Mouse (Mus musculus) CH12.LX (cell line): ENCODE results near the gene Eif2d. TPM values are rescaled to one million over a fixed set of nuclear protein-coding genes. Genes with fewer than 3 reads are reported as not detected.
"Not testable (repeated sequence)": the region's sequence is repeated elsewhere in the genome, so short reads cannot be mapped to it uniquely, and the experiment has no call there.

ENCODE experiments used
- DNase-seq: peaks from one replicate; pipeline ENCODE4 v3.0.0-alpha.2; 2013; ENCODE audit errors: extremely low read depth
- H3K27ac ChIP-seq: 2 replicates; pipeline ENCODE4 v1.5.1; 2012; ENCODE audit warnings: low read depth, mild to moderate bottlenecking, control low read depth, moderate library complexity; ENCODE audit not compliant: insufficient read depth
- H3K27me3 ChIP-seq: replicated peaks from 2 replicates; pipeline ENCODE3; 2012; ENCODE audit warnings: inconsistent platforms
- H3K36me3 ChIP-seq, 2 experiments: replicated peaks in 1 of 2; 2 replicates each; pipeline versions ENCODE3 to v1.6.1; 2012; ENCODE audit warnings: inconsistent platforms in 1 of 2, low read length in 1 of 2, mild to moderate bottlenecking in 1 of 2, mixed read lengths in 1 of 2, moderate library complexity in 1 of 2; ENCODE audit not compliant: control insufficient read depth in 1 of 2, insufficient read depth in 1 of 2
- H3K4me1 ChIP-seq, 2 experiments: 2 replicates each; pipeline ENCODE4 v1.6.1; 2012; ENCODE audit warnings: inconsistent platforms in 1 of 2, moderate library complexity in 1 of 2; ENCODE audit not compliant: insufficient read depth in 2 of 2, control insufficient read depth in 1 of 2
- H3K4me2 ChIP-seq: 2 replicates; pipeline ENCODE4 v1.6.1; 2012; ENCODE audit warnings: low read depth, mild to moderate bottlenecking, control low read depth; ENCODE audit not compliant: poor library complexity, insufficient read depth, severe bottlenecking
- H3K4me3 ChIP-seq, 3 experiments: fragments of 150-350 bp in 1 of 3; sonication (generic) in 1 of 3; replicated peaks in 1 of 3; 2 replicates each; pipeline versions ENCODE3 to v1.5.1; 2011 to 2012; ENCODE audit warnings: low read depth in 2 of 3, low read length in 2 of 3, mild to moderate bottlenecking in 2 of 3, moderate library complexity in 2 of 3, control low read depth in 1 of 3, improper control_type of control experiment in 1 of 3, inconsistent platforms in 1 of 3, mixed read lengths in 1 of 3; ENCODE audit not compliant: poor library complexity in 1 of 3
- H3K79me2 ChIP-seq: replicated peaks from 2 replicates; pipeline ENCODE4 v1.6.1; 2012; ENCODE audit warnings: mild to moderate bottlenecking, moderate library complexity; ENCODE audit not compliant: control insufficient read depth, poor library complexity, insufficient read depth, severe bottlenecking; ENCODE audit errors: extremely low read depth
- H3K9ac ChIP-seq: 2 replicates; pipeline ENCODE4 v1.6.1; 2012; ENCODE audit warnings: low read depth, mild to moderate bottlenecking, control low read depth, moderate library complexity; ENCODE audit not compliant: insufficient read depth
- H3K9me3 ChIP-seq: replicated peaks from 2 replicates; pipeline ENCODE3; 2012; ENCODE audit warnings: low read length, inconsistent platforms, mixed read lengths
- BHLHE40 ChIP-seq: IDR thresholded peaks from 2 replicates; pipeline ENCODE4 v1.6.1; 2011; ENCODE audit warnings: mild to moderate bottlenecking, low read depth, low read length, improper control_type of control experiment
- CTCF ChIP-seq, 2 experiments: IDR thresholded peaks in 1 of 2; conservative IDR thresholded peaks in 1 of 2; 2 replicates each; pipeline ENCODE4 v1.5.1; 2011 to 2012; ENCODE audit warnings: low read depth in 2 of 2, low read length in 2 of 2, improper control_type of control experiment in 1 of 2, inconsistent platforms in 1 of 2, mild to moderate bottlenecking in 1 of 2, moderate library complexity in 1 of 2
- ELF1 ChIP-seq: IDR thresholded peaks from 2 replicates; pipeline ENCODE4 v1.6.1; 2014; ENCODE audit warnings: low read depth, mild to moderate bottlenecking, inconsistent platforms, low read length, improper control_type of control experiment
- GABPA ChIP-seq: IDR thresholded peaks from 2 replicates; pipeline ENCODE4 v1.6.1; 2012; ENCODE audit warnings: low read depth, low read length, improper control_type of control experiment, inconsistent platforms; ENCODE audit not compliant: insufficient replicate concordance
- IRF4 ChIP-seq: IDR thresholded peaks from 2 replicates; pipeline ENCODE4 v1.6.1; 2014; ENCODE audit warnings: low read depth, mild to moderate bottlenecking, inconsistent platforms, low read length, improper control_type of control experiment
- JUN ChIP-seq: IDR thresholded peaks from 2 replicates; pipeline ENCODE4 v1.6.1; 2011; ENCODE audit warnings: low read depth, mild to moderate bottlenecking, low read length, improper control_type of control experiment, moderate library complexity; ENCODE audit not compliant: insufficient read depth
- MAZ ChIP-seq: IDR thresholded peaks from 2 replicates; pipeline ENCODE4 v1.6.1; 2012; ENCODE audit warnings: low read depth, mild to moderate bottlenecking, inconsistent platforms, low read length, improper control_type of control experiment, moderate library complexity
- MYC ChIP-seq: IDR thresholded peaks from 2 replicates; pipeline ENCODE4 v1.6.1; 2011; ENCODE audit warnings: low read depth, mild to moderate bottlenecking, improper control_type of control experiment, low read length
- POLR2A ChIP-seq: IDR thresholded peaks from 2 replicates; pipeline ENCODE4 v1.6.1; 2011; ENCODE audit warnings: low read depth, mild to moderate bottlenecking, improper control_type of control experiment, low read length
- RAD21 ChIP-seq: IDR thresholded peaks from 2 replicates; pipeline ENCODE4 v1.6.1; 2011; ENCODE audit warnings: low read depth, mild to moderate bottlenecking, low read length, improper control_type of control experiment, moderate library complexity
- SMC3 ChIP-seq: IDR thresholded peaks from 2 replicates; pipeline ENCODE4 v1.6.1; 2011; ENCODE audit warnings: low read depth, low read length, improper control_type of control experiment
- TBP ChIP-seq: conservative IDR thresholded peaks from 2 replicates; pipeline ENCODE4 v1.6.1; 2011; ENCODE audit warnings: low read depth, low read length, improper control_type of control experiment
- USF2 ChIP-seq: conservative IDR thresholded peaks from 2 replicates; pipeline ENCODE4 v1.6.1; 2011; ENCODE audit warnings: low read depth, low read length, improper control_type of control experiment
- ZC3H11A ChIP-seq: IDR thresholded peaks from 2 replicates; pipeline ENCODE4 v1.6.1; 2012; ENCODE audit warnings: low read depth, mild to moderate bottlenecking, inconsistent platforms, low read length, improper control_type of control experiment
- ZNF384 ChIP-seq: IDR thresholded peaks from 2 replicates; pipeline ENCODE4 v1.6.1; 2012; ENCODE audit warnings: low read depth, low read length, improper control_type of control experiment, inconsistent platforms
- dilution Hi-C: fragments of 300-500 bp; cut with MboI; formaldehyde crosslinking; loops from 2 replicates; pipeline ENCODE4 v1.14.3; 2020; ENCODE audit warnings: low sequenced_read_pairs; ENCODE audit not compliant: extremely low pct_unique_long_range_greater_than_20kb, extremely low pct_ligation_motif_present
- in situ Hi-C: fragments of 300-500 bp; cut with MboI; formaldehyde crosslinking; loops from 3 replicates; pipeline ENCODE4 v1.14.3; 2019; ENCODE audit warnings: low sequenced_read_pairs, low pct_ligation_motif_present, low pct_unique_long_range_greater_than_20kb, mixed read lengths
- polyA plus RNA-seq: library from polyadenylated mRNA; unstranded; fragments of >175 nt; gene quantifications from 2 replicates; pipeline ENCODE4 v1.2.1, GENCODE M21; 2012; ENCODE audit warnings: low read depth; ENCODE audit not compliant: insufficient read length
- total RNA-seq, 2 experiments: library from RNA; depleted of rRNA; stranded (reverse); fragments of 300-350 nt in 1 of 2; fragments of >200 nt in 1 of 2; gene quantifications; 2 replicates each; pipeline ENCODE4 v1.2.3; 2012 to 2014

The Eif2d gene
- total and polyA plus RNA-seq, 3 experiments = 46.9 to 57.2 (median 53.0) TPM

- Histone ChIP-seq H3K36me3 (peaks cover 0 to 3% of the 10 kb centered on the region in 2 experiments), H3K4me2 (no peak overlapping the region), H3K27ac (no peak overlapping the region), H3K4me3 (no peak overlapping the region), H3K27me3 (no peaks in the 10 kb centered on the region), H3K79me2 (peaks cover 13% of the 10 kb centered on the region), H3K4me1 (peaks cover 8 to 33% of the 10 kb centered on the region in 2 experiments; a peak in 3 of 4 replicates), H3K9me3 (no peaks in the 10 kb centered on the region), H3K9ac (no peak overlapping the region)
- DNase-seq = no peak
- dilution Hi-C loops (no loop called here), in situ Hi-C loops (no loop called here)
- no peak for TF ChIP-seq USF2
- no peak for TF ChIP-seq GABPA
- no peak for TF ChIP-seq SMC3
- TF ChIP-seq JUN = no peak
- no peak for TF ChIP-seq ELF1
- no peak for TF ChIP-seq TBP
- no peak for TF ChIP-seq BHLHE40
- TF ChIP-seq POLR2A = no peak
- no peak for TF ChIP-seq IRF4
- no peak for TF ChIP-seq MYC
- TF ChIP-seq RAD21 = no peak
- TF ChIP-seq ZNF384 = no peak
These were observed 3.5 kb upstream of the Eif2d start for GRCm38 (mm10) chr1:131149496-131149895.

GRCm38 (mm10) chr1:131155456-131155855 lies 2.5 kb downstream of the Eif2d start:
- in situ Hi-C loops = no loop called here
- H3K36me3 ChIP-seq = peaks cover 22 to 30% of the 10 kb centered on the region in 2 experiments
- peak; percentile 55 for DNase-seq

GRCm38 (mm10) chr1:131159573-131160327 lies 6.8 kb downstream of the Eif2d start:
- in situ Hi-C loops, H3K27ac ChIP-seq: not testable (repeated sequence)
- H3K36me3 ChIP-seq = peaks cover 55 to 66% of the 10 kb centered on the region in 2 experiments

More at GRCm38 (mm10) chr1:131155456-131155855, 2.5 kb downstream of the Eif2d start:
- dilution Hi-C loops = no loop called here
- Histone ChIP-seq H3K27me3 (no peaks in the 10 kb centered on the region), H3K4me1 (peaks cover 0 to 22% of the 10 kb centered on the region in 2 experiments; a peak in 2 of 4 replicates), H3K9me3 (no peaks in the 10 kb centered on the region), H3K4me2 (no peak overlapping the region), H3K9ac (no peak overlapping the region), H3K27ac (no peak overlapping the region), H3K79me2 (peaks cover 20% of the 10 kb centered on the region), H3K4me3 (no peak overlapping the region)
- TF ChIP-seq MAZ (no peak), ZC3H11A (peak; percentile 49), RAD21 (peak; percentile 86), SMC3 (peak; percentile 93), MYC (0 out of 2 replicates have a peak, but pooled peaks have one; percentile 13), CTCF (conservative IDR thresholded peaks at IDR 0.05 in 1 of 2, IDR thresholded peaks at IDR 0.05 in 1 of 2; ENCODE audit: low read depth in 2 of 2, low read length in 2 of 2) (peak; percentile 93 to 95)

More at GRCm38 (mm10) chr1:131159573-131160327, 6.8 kb downstream of the Eif2d start:
- H3K4me3 ChIP-seq, H3K4me2 ChIP-seq, DNase-seq, H3K79me2 ChIP-seq, H3K4me1 ChIP-seq, dilution Hi-C loops, H3K9ac ChIP-seq, H3K27me3 ChIP-seq, H3K9me3 ChIP-seq: not testable (repeated sequence)
